Comparison of ENCODE assay signal across 9 mouse cellular contexts in the genomic region with DNA sequence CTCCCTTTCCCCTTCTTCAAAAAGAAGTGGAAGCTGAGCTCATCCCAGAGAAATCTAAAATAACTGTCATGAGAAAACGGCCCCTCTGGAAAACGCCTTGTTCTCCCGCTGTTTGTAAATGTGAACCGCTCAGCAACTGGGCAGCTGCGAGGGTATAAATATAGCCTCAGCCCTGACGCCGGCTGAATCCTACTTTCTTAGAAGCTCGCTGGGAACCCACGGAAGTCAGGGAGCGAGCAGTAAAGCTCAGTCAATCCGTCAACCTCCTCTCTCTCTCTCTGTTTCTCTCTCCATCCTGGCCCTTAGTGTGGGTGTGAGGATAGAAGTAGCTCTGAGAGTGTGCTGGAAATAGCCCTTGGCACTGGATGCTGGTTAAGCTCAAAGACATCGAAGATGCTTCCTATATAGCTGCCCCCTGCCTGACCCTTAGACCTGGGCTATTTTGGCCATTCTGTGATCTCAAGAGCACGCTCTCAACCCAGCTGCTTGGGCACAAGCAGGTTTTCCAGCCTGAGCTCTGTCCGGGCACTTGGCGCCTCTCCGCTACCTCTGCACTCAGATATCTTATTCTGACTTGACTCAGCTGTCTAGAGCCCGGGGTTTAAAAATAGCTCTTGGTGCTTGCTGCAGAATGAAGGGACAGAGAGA.
A peak's percentile ranks its signal among the peaks of the same experiment; 100 is the strongest.
DNase-seq lines count a peak whose midpoint lies in the region; ATAC-seq and TF ChIP-seq lines count a peak whose summit lies in the region.
"Had no signal": no experiment of that assay in that cellular context is flagged by ENCODE, and none has a peak within 500 bp of the region (broad histone marks: within the 10 kb centered on the region; RNA-seq: fewer than 3 reads in every experiment).

No protein-coding gene starts in this region.

- H3K4me1 ChIP-seq in heart, embryonic 16.5 days (ENCODE audit: control insufficient read depth, insufficient read depth, low read length) = peaks cover 60% of the 10 kb centered on the region
- no peaks in the 10 kb centered on the region for H3K4me1 ChIP-seq in midbrain, postnatal 0 days (ENCODE audit: insufficient read depth, low read length)

- no peaks in the 10 kb centered on the region for H3K36me3 ChIP-seq in heart, embryonic 16.5 days (ENCODE audit: control insufficient read depth, insufficient read depth)
- no peaks in the 10 kb centered on the region for H3K36me3 ChIP-seq in midbrain, postnatal 0 days (ENCODE audit: insufficient read depth, low read length)

- intact Hi-C loops in left cerebral cortex, postnatal 4 days (cut with DNase I) = no loop called here

- TF ChIP-seq CTCF in midbrain, postnatal 0 days (IDR thresholded peaks at IDR 0.05) = no peak

- peak overlapping the region; percentile 56 for H3K4me2 ChIP-seq in heart, embryonic 16.5 days (ENCODE audit: low read depth, low read length)
- H3K4me2 ChIP-seq in midbrain, postnatal 0 days (ENCODE audit: low read depth, low read length, poor library complexity, severe bottlenecking) = no peak overlapping the region

- peak overlapping the region; percentile 52 for H3K9ac ChIP-seq in heart, embryonic 16.5 days (ENCODE audit: low read length)
- no peak overlapping the region for H3K9ac ChIP-seq in midbrain, postnatal 0 days (replicated peaks; ENCODE audit: low read length, poor library complexity, severe bottlenecking)

- H3K27ac ChIP-seq in heart, embryonic 16.5 days (ENCODE audit: low read length) = peak overlapping the region; percentile 95
- no peak overlapping the region for H3K27ac ChIP-seq in midbrain, postnatal 0 days (ENCODE audit: low read depth, low read length)

- peak overlapping the region; percentile 29 for H3K4me3 ChIP-seq in heart, embryonic 16.5 days (ENCODE audit: low read length)
- no peak overlapping the region for H3K4me3 ChIP-seq in midbrain, postnatal 0 days (ENCODE audit: low read depth, low read length)

- H3K27me3 ChIP-seq in heart, embryonic 16.5 days (ENCODE audit: control insufficient read depth, insufficient read depth, low read length) = no peaks in the 10 kb centered on the region
- H3K27me3 ChIP-seq in midbrain, postnatal 0 days (ENCODE audit: insufficient read depth, low read length) = no peaks in the 10 kb centered on the region

- 28% methylated on average over 17 of the region's 17 CpGs for WGBS in heart, embryonic 16.5 days
- WGBS in midbrain, postnatal 0 days = 83% methylated on average over 17 of the region's 17 CpGs

- no peaks in the 10 kb centered on the region for H3K9me3 ChIP-seq in heart, embryonic 16.5 days (replicated peaks; ENCODE audit: control insufficient read depth, low read length)
- no peaks in the 10 kb centered on the region for H3K9me3 ChIP-seq in midbrain, postnatal 0 days (ENCODE audit: low read length)

- peak; percentile 61 to 73 for DNase-seq in left cerebral cortex, adult 18-20 months (ENCODE audit: low spot score in 2 of 2)
- no peak for DNase-seq in left cerebral cortex, postnatal 4 days
- DNase-seq in frontal cortex, postnatal 10 days (ENCODE audit: low spot score in 2 of 2) = peak; percentile 34 to 55
- DNase-seq in right cerebral cortex, postnatal 14 days = peak; percentile 54
- no peak for DNase-seq in adrenal gland, adult 2 months
- DNase-seq in midbrain, postnatal 0 days (ENCODE audit: low spot score) = no peak
- DNase-seq: thymus, postnatal 25 days had no signal

- peak; percentile 81 for ATAC-seq in heart, embryonic 16.5 days (replicated peaks; ENCODE audit: extremely low read depth, insufficient read depth, low FRiP score)
- ATAC-seq in inflammation-experienced regulatory T-cells, adult 6 months = no peak
- no peak for ATAC-seq in midbrain, postnatal 0 days (ENCODE audit: low FRiP score)

Comparison
In these comparisons a context has a peak if more than half of its experiments do, and no peak if none do; other contexts are left out.
1. DNase-seq: peak in left cerebral cortex, adult 18-20 months (2 of 2), frontal cortex, postnatal 10 days (2 of 2) and right cerebral cortex, postnatal 14 days (single experiment); none in left cerebral cortex, postnatal 4 days (single experiment), adrenal gland, adult 2 months (single experiment) and midbrain, postnatal 0 days (single experiment).